Mouse (Mus musculus) neural tube, postnatal 0 days (tissue): Measurements from ENCODE around the gene Gtpbp8. TPM values are rescaled to one million over a fixed set of nuclear protein-coding genes. Genes with fewer than 3 reads are reported as not detected.

Experiments
- polyA plus RNA-seq: library from polyadenylated mRNA; unstranded; fragments of >200 nt; fragmentation: Nextera tagmentation; extraction: Ambion mirVana; gene quantifications from 2 replicates; pipeline ENCODE4 v1.2.1, GENCODE M21; 2015

The Gtpbp8 gene
- polyA plus RNA-seq: 29.6 and 34.4 TPM in 2 replicates

GRCm38 (mm10) chr16:44745866-44746562, at the start of gene Gtpbp8:
Gene Gtpbp8, minus strand, starts transcription at chr16:44746363.

GRCm38 (mm10) chr16:44765555-44766319, 19.6 kb upstream of the Gtpbp8 start, which contains the start of gene Cd200r1:
Gene Cd200r1, plus strand, starts transcription at chr16:44765736.

GRCm38 (mm10) chr16:44724083-44724787, 21.9 kb downstream of the Gtpbp8 start, which contains the start of gene Nepro:
Gene Nepro, plus strand, starts transcription at chr16:44724301.

Other genes starting within 250 kb of the Gtpbp8 start
- gene Boc, start 187.5 kb downstream of the Gtpbp8 start, polyA plus RNA-seq: 5.0 and 5.4 TPM in 2 replicates
- gene Nepro, start 22.1 kb downstream of the Gtpbp8 start, polyA plus RNA-seq: 2.2 and 2.4 TPM in 2 replicates
- gene Cd200r1, start 19.4 kb upstream of the Gtpbp8 start, polyA plus RNA-seq: 0.51 and 1.1 TPM in 2 replicates
- 0.14 TPM in 1 of 2 replicates, not detected in the other for gene Cd200r4, start 65.4 kb upstream of the Gtpbp8 start, polyA plus RNA-seq
- gene Cd200r2, start 120.7 kb upstream of the Gtpbp8 start, polyA plus RNA-seq: not detected in 2 replicates
- gene Cd200r3, start 197.3 kb upstream of the Gtpbp8 start, polyA plus RNA-seq: not detected in 2 replicates